Mouse (Mus musculus): Measurements from ENCODE around the gene Wdr47. TPM values are rescaled to one million over a fixed set of nuclear protein-coding genes. Genes with fewer than 3 reads are reported as not detected.

The Wdr47 gene
- polyA plus RNA-seq (2012; rRNA removed): 123 and 124 TPM in 2 replicates

GRCm38 (mm10) chr3:108590786-108591529 is at the start of gene Wdr47:
Wdr47 (plus strand) TSS chr3:108591279.

GRCm38 (mm10) chr3:108562133-108562730 is 28.8 kb upstream of the Wdr47 start, which contains the start of gene Tmem167b:
Tmem167b (minus strand) TSS chr3:108562466.

GRCm38 (mm10) chr3:108571443-108572294 is 19.4 kb upstream of the Wdr47 start, which contains the start of gene Taf13:
Taf13 (plus strand) TSS chr3:108571698.

DNA sequence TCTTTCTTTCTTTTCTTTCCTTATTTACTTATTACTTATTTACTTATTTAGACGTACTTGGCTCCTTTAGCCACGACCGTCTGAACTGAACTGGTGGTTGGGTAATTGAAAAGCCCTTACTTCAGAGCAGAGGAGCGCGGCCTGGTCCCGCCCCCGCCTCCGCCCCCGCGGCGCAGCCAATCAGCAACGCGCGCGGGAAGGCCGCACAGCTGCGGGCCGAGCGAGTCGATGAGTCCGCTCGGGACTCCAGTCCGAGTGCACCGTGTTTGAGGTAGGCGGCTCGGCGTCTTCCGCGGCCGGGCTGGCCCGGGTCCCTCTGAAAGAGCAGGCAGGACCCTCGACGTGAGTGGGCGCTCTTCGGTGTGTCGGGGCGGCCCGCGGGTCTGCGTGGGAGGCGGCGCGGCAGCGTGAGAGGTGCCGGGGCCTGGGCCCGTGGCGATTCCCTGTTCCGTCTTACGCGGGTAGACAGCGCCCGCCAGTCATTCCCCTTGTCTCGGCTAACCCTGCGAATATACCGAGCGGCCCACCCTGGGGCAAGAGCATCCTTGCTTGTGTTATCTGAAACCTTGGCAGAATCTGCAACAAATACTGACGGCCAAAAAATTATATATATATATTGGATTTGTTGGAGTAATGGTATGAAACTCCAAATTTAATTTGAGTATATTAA is 62.8 kb downstream of the Wdr47 start, which contains the start of gene Clcc1:
Gene Clcc1 (plus strand): TSS at position 204 of the 670 bp plus-strand sequence.

Other genes starting within 250 kb of the Wdr47 start
- gene Mybphl, start 226.4 kb upstream of the Wdr47 start, polyA plus RNA-seq (2012; rRNA removed): 0.05 and 0.08 TPM in 2 replicates
- gene Psrc1, start 207.4 kb upstream of the Wdr47 start, polyA plus RNA-seq (2012; rRNA removed): 18.1 and 19.3 TPM in 2 replicates
- gene Celsr2, start 175.7 kb upstream of the Wdr47 start, polyA plus RNA-seq (2012; rRNA removed): 35.7 and 42.0 TPM in 2 replicates
- 165 and 175 TPM in 2 replicates for gene Sars, start 146.1 kb upstream of the Wdr47 start, polyA plus RNA-seq (2012; rRNA removed)
- gene 1700013F07Rik, start 57.1 kb upstream of the Wdr47 start, polyA plus RNA-seq (2012; rRNA removed): 3.2 and 4.1 TPM in 2 replicates
- 9.7 and 11.6 TPM in 2 replicates for gene 5330417C22Rik, start 54.7 kb upstream of the Wdr47 start, polyA plus RNA-seq (2012; rRNA removed)
- gene Tmem167b, start 28.8 kb upstream of the Wdr47 start, polyA plus RNA-seq (2012; rRNA removed): 12.4 and 13.0 TPM in 2 replicates
- gene Taf13, start 19.6 kb upstream of the Wdr47 start, polyA plus RNA-seq (2012; rRNA removed): 28.7 and 34.1 TPM in 2 replicates
- gene Clcc1, start 62.6 kb downstream of the Wdr47 start, polyA plus RNA-seq (2012; rRNA removed): 39.5 and 42.9 TPM in 2 replicates
- 8.6 and 9.8 TPM in 2 replicates for gene Gpsm2, start 131.0 kb downstream of the Wdr47 start, polyA plus RNA-seq (2012; rRNA removed)
- 0.03 and 0.07 TPM in 2 replicates for gene Aknad1, start 148.4 kb downstream of the Wdr47 start, polyA plus RNA-seq (2012; rRNA removed)
- gene Stxbp3, start 249.2 kb downstream of the Wdr47 start, polyA plus RNA-seq (2012; rRNA removed): 10.0 and 12.6 TPM in 2 replicates